10 mouse cellular contexts compared by ENCODE assay signal in genomic region chr4:134017201-134017865, GRCm38 (mm10). TPM values are rescaled to one million over a fixed set of nuclear protein-coding genes. Genes with fewer than 3 reads are reported as not detected.
DNase-seq lines count a peak whose midpoint lies in the region; ATAC-seq lines count a peak whose summit lies in the region.
"Had no signal": no experiment of that assay in that cellular context is flagged by ENCODE, and none has a peak within 500 bp of the region (broad histone marks: within the 10 kb centered on the region; RNA-seq: fewer than 3 reads in every experiment).

No protein-coding gene starts in this region.

- no peak for DNase-seq in heart, adult 8-10 months (ENCODE audit: low spot score)
- peak; percentile 47 for DNase-seq in ZHBTc4 (ENCODE audit: low read depth, low spot score)
- no peak for DNase-seq in thymus, postnatal 14 days
- DNase-seq in natural killer cell, adult 2 months (ENCODE audit: low spot score in 2 of 2), result no peak
- DNase-seq in layer of hippocampus, adult 11-12 months (ENCODE audit: low spot score), result no peak
- DNase-seq: heart, adult 2 months had no signal

- peaks cover 26% of the 10 kb centered on the region for H3K27me3 ChIP-seq in heart, embryonic 11.5 days (ENCODE audit: control insufficient read depth, insufficient read depth, low read length)
- H3K27me3 ChIP-seq in hindbrain, embryonic 13.5 days, result peaks cover 20% of the 10 kb centered on the region
- H3K27me3 ChIP-seq in midbrain, embryonic 13.5 days, result peaks cover 16% of the 10 kb centered on the region; the same call in 1 of the 2 replicates

- WGBS in heart, embryonic 11.5 days (ENCODE audit: insufficient replicate concordance), result 2% methylated on average over 21 of the region's 21 CpGs
- WGBS in hindbrain, embryonic 13.5 days, result 2% methylated on average over 21 of the region's 21 CpGs
- WGBS in midbrain, embryonic 13.5 days, result 1% methylated on average over 21 of the region's 21 CpGs

- peak overlapping the region; percentile 42 for H3K4me3 ChIP-seq in heart, embryonic 11.5 days (ENCODE audit: low read depth, low read length)
- peak overlapping the region; percentile 36 for H3K4me3 ChIP-seq in hindbrain, embryonic 13.5 days
- peak overlapping the region; percentile 42 for H3K4me3 ChIP-seq in midbrain, embryonic 13.5 days (replicated peaks)
- H3K4me3 ChIP-seq: heart, adult 2 months; megakaryocyte, embryonic 14.5 days had no signal

- H3K9me3 ChIP-seq in heart, embryonic 11.5 days (replicated peaks; ENCODE audit: control insufficient read depth, low read length), result no peaks in the 10 kb centered on the region
- no peaks in the 10 kb centered on the region for H3K9me3 ChIP-seq in hindbrain, embryonic 13.5 days
- H3K9me3 ChIP-seq in midbrain, embryonic 13.5 days, result no peaks in the 10 kb centered on the region

- no peaks in the 10 kb centered on the region for H3K36me3 ChIP-seq in heart, embryonic 11.5 days (ENCODE audit: control insufficient read depth, insufficient read depth, low read length)
- H3K36me3 ChIP-seq in hindbrain, embryonic 13.5 days, result no peaks in the 10 kb centered on the region
- H3K36me3 ChIP-seq in midbrain, embryonic 13.5 days, result no peaks in the 10 kb centered on the region

- peaks cover 54% of the 10 kb centered on the region for H3K4me1 ChIP-seq in heart, embryonic 11.5 days (ENCODE audit: control insufficient read depth, insufficient read depth, low read length)
- H3K4me1 ChIP-seq in hindbrain, embryonic 13.5 days (replicated peaks), result peaks cover 44% of the 10 kb centered on the region
- H3K4me1 ChIP-seq in midbrain, embryonic 13.5 days (replicated peaks), result peaks cover 54% of the 10 kb centered on the region

- ATAC-seq in heart, embryonic 11.5 days (replicated peaks; ENCODE audit: insufficient number of reproducible peaks, low FRiP score, low TSS enrichment), result no peak
- no peak for ATAC-seq in hindbrain, embryonic 13.5 days (ENCODE audit: low FRiP score)
- 0 out of 2 replicates have a peak, but pooled peaks have one; percentile 5 for ATAC-seq in midbrain, embryonic 13.5 days

- H3K9ac ChIP-seq in heart, embryonic 11.5 days (ENCODE audit: low read depth, low read length), result peak overlapping the region; percentile 43; the same call in 1 of the 2 replicates
- H3K9ac ChIP-seq in hindbrain, embryonic 13.5 days, result peak overlapping the region; percentile 63
- H3K9ac ChIP-seq in midbrain, embryonic 13.5 days (replicated peaks), result peak overlapping the region; percentile 59

- H3K4me2 ChIP-seq in heart, embryonic 11.5 days, result peak overlapping the region; percentile 80
- H3K4me2 ChIP-seq in hindbrain, embryonic 13.5 days, result peak overlapping the region; percentile 57
- peak overlapping the region; percentile 67 for H3K4me2 ChIP-seq in midbrain, embryonic 13.5 days (replicated peaks)

- peak overlapping the region; percentile 17; the same call in 1 of the 2 replicates for H3K27ac ChIP-seq in heart, embryonic 11.5 days (ENCODE audit: low read depth, low read length)
- H3K27ac ChIP-seq in hindbrain, embryonic 13.5 days, result no peak overlapping the region
- peak overlapping the region; percentile 64 for H3K27ac ChIP-seq in midbrain, embryonic 13.5 days
- H3K27ac ChIP-seq: heart, adult 2 months had no signal

RNA-seq across cellular contexts. Expression of gene Lin28a, which starts 1.3 kb away (rescaled TPM):
- polyA plus RNA-seq in heart, embryonic 11.5 days (2014; fragmentation: Nextera tagmentation; extraction: Ambion mirVana), result 0.21 and 0.30 TPM in 2 replicates
- total RNA-seq in heart, adult 8-10 months (2022), result not detected
- polyA plus RNA-seq in hindbrain, embryonic 13.5 days (2015; fragmentation: Nextera tagmentation; extraction: Ambion mirVana), result 0.17 and 0.31 TPM in 2 replicates
- polyA plus RNA-seq in midbrain, embryonic 13.5 days (2015; fragmentation: Nextera tagmentation; extraction: Ambion mirVana), result 0.59 TPM in 2 replicates
- total RNA-seq: heart, adult 2 months had no signal
- polyA plus RNA-seq: heart, adult 2 months had no signal

RNA-seq across cellular contexts. Expression of gene Dhdds, which starts 16.6 kb away (rescaled TPM):
- polyA plus RNA-seq in heart, embryonic 11.5 days (2014; fragmentation: Nextera tagmentation; extraction: Ambion mirVana), result 35.3 and 35.6 TPM in 2 replicates
- 10 to 100 TPM; 33.6 to 44.8 (median 36.3) TPM for total RNA-seq in heart, adult 8-10 months (2022)
- 43.4 and 44.0 TPM in 2 replicates for polyA plus RNA-seq in hindbrain, embryonic 13.5 days (2015; fragmentation: Nextera tagmentation; extraction: Ambion mirVana)
- 42.0 and 44.7 TPM in 2 replicates for polyA plus RNA-seq in midbrain, embryonic 13.5 days (2015; fragmentation: Nextera tagmentation; extraction: Ambion mirVana)

RNA-seq across cellular contexts. Expression of gene Zfp683, which starts 36.3 kb away (rescaled TPM):
- polyA plus RNA-seq in heart, embryonic 11.5 days (2014; fragmentation: Nextera tagmentation; extraction: Ambion mirVana), result not detected in 2 replicates
- not detected for total RNA-seq in heart, adult 8-10 months (2022)
- polyA plus RNA-seq in hindbrain, embryonic 13.5 days (2015; fragmentation: Nextera tagmentation; extraction: Ambion mirVana), result not detected in 2 replicates
- not detected in 2 replicates for polyA plus RNA-seq in midbrain, embryonic 13.5 days (2015; fragmentation: Nextera tagmentation; extraction: Ambion mirVana)
- total RNA-seq: heart, adult 2 months had no signal
- polyA plus RNA-seq: heart, adult 2 months had no signal

RNA-seq across cellular contexts. Expression of gene Crybg2, which starts 43.3 kb away (rescaled TPM):
- 0.52 and 1.1 TPM in 2 replicates for polyA plus RNA-seq in heart, embryonic 11.5 days (2014; fragmentation: Nextera tagmentation; extraction: Ambion mirVana)
- total RNA-seq in heart, adult 8-10 months (2022), result under 1 TPM in 1 of 4 experiments, not detected in 3; 0.50 TPM
- polyA plus RNA-seq in hindbrain, embryonic 13.5 days (2015; fragmentation: Nextera tagmentation; extraction: Ambion mirVana), result 0.49 and 1.1 TPM in 2 replicates
- polyA plus RNA-seq in midbrain, embryonic 13.5 days (2015; fragmentation: Nextera tagmentation; extraction: Ambion mirVana), result 0.97 and 1.1 TPM in 2 replicates
- total RNA-seq: heart, adult 2 months had no signal

RNA-seq across cellular contexts. Expression of gene Hmgn2, which starts 48.9 kb away (rescaled TPM):
- polyA plus RNA-seq in heart, embryonic 11.5 days (2014; fragmentation: Nextera tagmentation; extraction: Ambion mirVana), result 2,081 and 2,101 TPM in 2 replicates
- total RNA-seq in heart, adult 8-10 months (2022), result 100 to 1,000 TPM; 101 to 125 (median 116) TPM
- polyA plus RNA-seq in hindbrain, embryonic 13.5 days (2015; fragmentation: Nextera tagmentation; extraction: Ambion mirVana), result 1,402 and 1,435 TPM in 2 replicates
- 1,712 and 1,823 TPM in 2 replicates for polyA plus RNA-seq in midbrain, embryonic 13.5 days (2015; fragmentation: Nextera tagmentation; extraction: Ambion mirVana)
